Mouse (Mus musculus): ENCODE measurements around the gene Dmap1. TPM values are rescaled to one million over a fixed set of nuclear protein-coding genes. Genes with fewer than 3 reads are reported as not detected.

Gene Dmap1
- total RNA-seq, 2 experiments from 2014 or later, result 16.6 to 19.2 TPM

- DNase-seq, result no peak
- intact Hi-C loops (cut with DNase I), result no loop called here
These were observed 51.9 kb downstream of the Dmap1 start for GRCm38 (mm10) chr4:117630053-117630670.

GRCm38 (mm10) chr4:117628464-117628863, 53.6 kb downstream of the Dmap1 start:
- intact Hi-C loops (cut with DNase I), result no loop called here
- DNase-seq, result no peak

Other genes starting within 250 kb of the Dmap1 start
- gene Rnf220, start 185.2 kb downstream of the Dmap1 start, total RNA-seq (2021), result 10 to 100 TPM; 31.6 to 35.3 TPM
- 10 to 100 TPM; 75.4 to 82.6 TPM for gene Eri3, start 131.9 kb downstream of the Dmap1 start, total RNA-seq (2021)
- gene Gm12845, start 42.1 kb upstream of the Dmap1 start, total RNA-seq (2021), result not detected
- gene Klf17, start 83.4 kb upstream of the Dmap1 start, total RNA-seq (2021), result not detected
- gene Slc6a9, start 152.2 kb upstream of the Dmap1 start, total RNA-seq (2021), result 1 to 10 TPM; 2.6 to 4.1 TPM
- under 1 TPM; 0.39 to 0.45 TPM for gene Ccdc24, start 190.3 kb upstream of the Dmap1 start, total RNA-seq (2021)
- gene B4galt2, start 201.2 kb upstream of the Dmap1 start, total RNA-seq (2021), result 1 to 10 TPM; 7.5 to 8.0 TPM
- 100 to 1,000 TPM; 128 to 129 TPM for gene Atp6v0b, start 205.1 kb upstream of the Dmap1 start, total RNA-seq (2021)
- 1 to 10 TPM; 2.7 to 2.9 TPM for gene Dph2, start 209.8 kb upstream of the Dmap1 start, total RNA-seq (2021)
- 10 to 100 TPM; 64.9 to 66.9 TPM for gene Ipo13, start 232.7 kb upstream of the Dmap1 start, total RNA-seq (2021)
- not detected for gene Artn, start 247.5 kb upstream of the Dmap1 start, total RNA-seq (2021)